Mouse (Mus musculus): Measurements from ENCODE around the gene Ccdc88c. TPM values are rescaled to one million over a fixed set of nuclear protein-coding genes. Genes with fewer than 3 reads are reported as not detected.

The Ccdc88c gene
- polyA plus RNA-seq, 2 experiments from 2014 or later: 76.7 to 82.5 TPM

- ATAC-seq: no peak
Observed at GRCm38 (mm10) chr12:100965298-100965697, 63.6 kb downstream of the Ccdc88c start.

GRCm38 (mm10) chr12:100958621-100959592 lies 69.9 kb downstream of the Ccdc88c start:
- no peak for ATAC-seq

GRCm38 (mm10) chr12:100958006-100958405 lies 70.8 kb downstream of the Ccdc88c start:
- peak; percentile 72 for ATAC-seq

GRCm38 (mm10) chr12:100957257-100957656 lies 71.6 kb downstream of the Ccdc88c start:
- no peak for ATAC-seq

GRCm38 (mm10) chr12:100956825-100957224 lies 72.0 kb downstream of the Ccdc88c start:
- no peak for ATAC-seq

- ATAC-seq: no peak
Observed at GRCm38 (mm10) chr12:100956028-100956427, 72.8 kb downstream of the Ccdc88c start.

GRCm38 (mm10) chr12:100953926-100954325 lies 74.9 kb downstream of the Ccdc88c start:
- ATAC-seq: no peak

- ATAC-seq: peak; percentile 81
Observed at GRCm38 (mm10) chr12:100952193-100952931, 76.5 kb downstream of the Ccdc88c start.

GRCm38 (mm10) chr12:100949146-100949545 lies 79.7 kb downstream of the Ccdc88c start:
- no peak for ATAC-seq

- no peak for ATAC-seq
Observed at GRCm38 (mm10) chr12:100948021-100948420, 80.8 kb downstream of the Ccdc88c start.

GRCm38 (mm10) chr12:100945948-100946347 lies 82.9 kb downstream of the Ccdc88c start:
- no peak for ATAC-seq

- ATAC-seq: no peak
Observed at GRCm38 (mm10) chr12:100945501-100945900, 83.4 kb downstream of the Ccdc88c start.

GRCm38 (mm10) chr12:100944921-100945336 lies 83.9 kb downstream of the Ccdc88c start:
- no peak for ATAC-seq

- no peak for ATAC-seq
Observed at GRCm38 (mm10) chr12:100943146-100943545, 85.7 kb downstream of the Ccdc88c start.

GRCm38 (mm10) chr12:100941361-100941760 lies 87.5 kb downstream of the Ccdc88c start:
- ATAC-seq: no peak

GRCm38 (mm10) chr12:100937441-100938360 lies 91.2 kb downstream of the Ccdc88c start:
- ATAC-seq: no peak

GRCm38 (mm10) chr12:100936737-100937136 lies 92.1 kb downstream of the Ccdc88c start:
- ATAC-seq: no peak

GRCm38 (mm10) chr12:100936116-100936515 lies 92.7 kb downstream of the Ccdc88c start:
- ATAC-seq: peak; percentile 66

- ATAC-seq: no peak
Observed at GRCm38 (mm10) chr12:100934796-100935195, 94.1 kb downstream of the Ccdc88c start.

GRCm38 (mm10) chr12:100931653-100932052 lies 97.2 kb downstream of the Ccdc88c start:
- ATAC-seq: no peak

- ATAC-seq: no peak
Observed at GRCm38 (mm10) chr12:100928286-100928685, 100.6 kb downstream of the Ccdc88c start.
